Mouse (Mus musculus) heart, adult 18-20 months (tissue): ENCODE results near the gene Creb5. TPM values are rescaled to one million over a fixed set of nuclear protein-coding genes. Genes with fewer than 3 reads are reported as not detected.
"Not testable (repeated sequence)": the region's sequence is repeated elsewhere in the genome, so short reads cannot be mapped to it uniquely, and the experiment has no call there.

Source experiments
- DNase-seq, 2 experiments: peaks; one replicate each; pipeline ENCODE4 v3.0.0; 2021 to 2022; ENCODE audit warnings: mixed read lengths in 1 of 2
- total RNA-seq, 2 experiments: library from RNA; stranded (reverse); gene quantifications; 2 replicates each; pipeline ENCODE4 v1.2.3; 2021

Creb5 gene
- total RNA-seq, 2 experiments from 2014 or later: 5.6 to 6.8 TPM

- DNase-seq: peak; percentile 54 to 74
These were observed 32.7 kb downstream of the Creb5 start for GRCm38 (mm10) chr6:53319543-53320325.

DNA sequence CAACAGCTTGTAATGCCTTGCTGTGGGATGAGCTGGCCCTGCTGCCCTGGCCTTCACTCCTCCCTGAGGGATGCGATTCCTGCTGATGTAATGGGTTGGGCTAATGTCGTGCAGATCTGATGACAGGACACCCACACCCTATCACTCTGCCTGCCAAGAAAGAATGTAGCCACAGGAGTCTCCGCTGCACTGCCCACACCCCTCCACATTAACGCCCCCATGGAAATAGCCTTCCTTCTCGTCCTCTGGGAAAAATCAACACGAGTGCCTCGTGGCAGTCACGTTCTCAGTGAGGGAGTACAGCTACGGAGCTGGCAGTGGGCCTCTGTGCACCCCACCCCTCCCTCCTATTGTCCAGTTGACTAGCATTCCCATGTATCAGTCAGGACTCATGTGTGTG, 50.3 kb downstream of the Creb5 start:
- peak; percentile 67 to 82 for DNase-seq

GRCm38 (mm10) chr6:53352311-53352960, 65.4 kb downstream of the Creb5 start:
- peak; percentile 39 to 41 for DNase-seq

DNA sequence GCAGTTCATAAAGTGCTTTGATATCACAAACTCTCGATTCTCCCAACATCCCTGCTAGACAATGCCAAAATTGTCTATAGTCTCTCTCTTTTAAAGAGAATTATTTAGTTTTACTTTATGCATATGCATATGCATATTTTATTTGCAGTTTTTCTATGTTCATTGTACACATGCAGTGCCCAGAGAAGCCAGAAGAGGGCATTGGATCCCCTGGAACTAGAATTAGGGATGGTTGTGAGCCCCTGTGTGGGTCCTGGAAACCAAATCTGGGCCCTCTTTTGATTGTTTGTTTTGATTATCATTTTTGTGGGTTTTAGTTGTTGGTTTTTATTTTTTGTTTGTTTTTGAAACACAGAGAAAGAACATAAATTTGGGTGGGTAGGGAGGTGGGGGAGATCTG, 69.3 kb downstream of the Creb5 start:
- DNase-seq: no peak

GRCm38 (mm10) chr6:53363535-53363934, 76.5 kb downstream of the Creb5 start:
- no peak for DNase-seq

DNA sequence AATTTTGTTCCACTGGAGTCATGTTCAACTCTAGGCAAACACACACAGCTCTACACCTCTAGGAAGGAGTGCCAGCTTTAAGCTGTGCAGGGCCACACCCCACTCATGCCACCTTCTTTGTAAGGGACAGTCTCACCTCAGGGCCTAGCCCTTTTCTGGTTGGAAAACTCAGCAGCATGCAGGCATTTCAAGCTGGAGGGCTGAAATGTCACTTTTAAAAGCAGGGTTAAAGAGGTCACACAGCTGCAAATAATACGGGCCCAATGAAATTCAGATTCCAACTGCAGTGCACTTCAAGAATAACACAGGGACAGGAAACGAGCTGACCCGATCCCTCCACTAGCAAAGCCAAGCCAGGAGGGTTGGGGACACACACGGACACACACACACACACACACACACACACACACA, 76.9 kb downstream of the Creb5 start:
- DNase-seq: peak; percentile 24 to 34

GRCm38 (mm10) chr6:53369147-53369546, 82.1 kb downstream of the Creb5 start:
- no peak for DNase-seq

GRCm38 (mm10) chr6:53369928-53370327, 82.9 kb downstream of the Creb5 start:
- DNase-seq: peak in 1 of 2 experiments; percentile 68

DNA sequence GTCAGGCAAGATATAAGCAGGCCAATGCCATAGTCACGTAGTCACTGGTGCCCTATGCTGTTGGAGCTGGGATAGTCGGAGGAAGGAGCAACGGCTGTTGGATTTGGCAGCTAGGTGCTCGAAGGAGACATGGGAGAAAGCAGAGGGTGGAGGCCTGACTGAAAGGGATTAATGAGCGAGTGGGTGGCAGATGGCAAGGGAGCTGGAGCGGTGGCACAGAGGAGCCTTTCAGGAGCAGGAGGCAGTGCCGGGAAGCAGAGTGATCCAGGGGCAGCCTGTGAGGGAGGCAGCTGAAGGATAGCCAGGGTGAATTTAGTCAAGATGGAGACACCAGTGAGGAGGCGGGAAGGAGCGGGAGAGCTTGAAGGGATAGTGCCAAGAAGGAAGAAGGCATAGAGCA, 84.9 kb downstream of the Creb5 start:
- DNase-seq: no peak

DNA sequence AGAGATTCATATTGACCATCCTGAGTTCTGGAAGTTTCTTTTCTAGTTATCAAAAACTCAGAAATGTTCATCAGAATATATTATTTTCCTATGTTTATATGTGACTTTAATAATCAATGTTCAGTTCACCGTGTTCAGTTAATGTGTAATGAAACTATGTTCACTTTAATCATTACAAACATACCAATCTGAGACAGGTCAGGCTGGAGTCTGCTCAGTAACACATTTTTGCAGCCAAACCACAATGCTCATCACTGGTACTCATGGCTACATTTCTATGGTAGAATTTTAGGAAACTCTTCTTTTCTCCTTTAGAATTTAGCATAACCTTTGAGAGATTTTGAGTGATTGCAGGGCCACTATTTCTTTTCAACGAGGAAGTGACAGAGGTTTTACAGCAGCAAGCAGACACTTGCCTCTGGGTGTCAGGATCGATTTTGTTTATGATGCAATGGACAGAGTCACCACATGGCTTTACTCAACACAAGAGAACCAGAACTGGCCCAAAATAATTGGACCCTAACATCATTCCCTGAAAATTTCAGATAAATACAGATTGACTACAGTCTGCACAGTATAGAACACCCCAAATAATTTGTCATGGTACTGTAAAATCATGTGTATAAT, 87.4 kb downstream of the Creb5 start:
- DNase-seq: no peak

GRCm38 (mm10) chr6:53389277-53389676, 102.2 kb downstream of the Creb5 start:
- DNase-seq: no peak

DNA sequence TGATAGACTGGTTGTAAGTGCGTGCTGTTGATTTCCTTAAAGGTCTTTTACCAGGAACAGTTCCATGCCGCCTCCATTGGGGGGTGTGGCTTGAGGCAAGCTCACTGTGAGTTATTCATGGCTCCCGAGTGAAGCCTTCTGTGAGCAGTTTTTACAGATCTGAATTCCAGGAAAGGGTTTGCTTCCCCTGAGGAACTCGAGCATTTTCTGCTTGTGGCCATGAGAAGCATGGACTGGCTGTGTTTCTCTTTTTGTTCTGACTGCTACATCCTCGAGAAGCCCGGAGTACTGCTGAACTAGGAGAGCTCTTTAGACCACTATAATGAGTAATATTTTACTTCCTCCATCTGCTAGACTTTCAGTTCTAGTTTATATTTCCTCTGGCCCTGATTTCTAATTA, 103.3 kb downstream of the Creb5 start:
- DNase-seq: peak; percentile 57 to 72

DNA sequence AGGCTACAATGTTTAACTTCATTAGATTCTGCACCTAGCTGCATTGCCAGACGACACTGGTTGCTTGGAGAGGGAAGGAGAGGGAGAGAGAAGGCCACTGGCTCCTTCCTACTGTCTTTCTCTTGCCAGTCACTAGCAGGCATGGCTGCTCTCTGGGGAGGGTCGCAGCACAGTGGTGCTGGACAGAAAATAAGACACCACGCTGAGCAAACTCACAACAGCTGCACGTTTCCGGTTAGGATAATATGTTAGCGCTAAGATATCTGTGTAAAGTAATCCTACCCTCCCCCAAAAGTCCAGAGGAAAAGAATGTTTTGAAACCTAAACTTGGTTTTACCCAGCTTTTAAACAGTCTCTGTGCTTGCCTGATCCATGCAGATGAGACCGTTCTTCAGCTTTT, 107.0 kb downstream of the Creb5 start:
- DNase-seq: peak in 1 of 2 experiments; percentile 7

DNA sequence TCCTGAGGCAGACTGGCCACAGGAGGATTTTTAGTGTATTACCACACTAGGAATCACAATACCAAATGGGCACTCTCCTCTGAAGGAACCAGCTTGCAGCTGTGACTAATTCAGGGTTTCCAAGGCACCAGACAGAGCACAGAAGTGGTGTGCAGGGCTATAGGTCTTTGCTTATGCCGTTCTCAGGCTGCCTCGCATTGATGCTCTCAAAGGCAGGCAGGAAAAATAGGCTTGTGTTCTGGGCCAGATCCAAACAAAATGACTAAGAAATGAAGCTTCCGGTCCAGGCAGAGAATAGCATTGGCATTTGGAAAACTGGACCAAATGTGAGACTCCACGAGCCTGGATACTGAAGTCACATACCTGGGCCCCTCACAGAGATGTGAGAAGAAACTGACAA, 108.1 kb downstream of the Creb5 start:
- peak in 1 of 2 experiments; percentile 15 for DNase-seq

DNA sequence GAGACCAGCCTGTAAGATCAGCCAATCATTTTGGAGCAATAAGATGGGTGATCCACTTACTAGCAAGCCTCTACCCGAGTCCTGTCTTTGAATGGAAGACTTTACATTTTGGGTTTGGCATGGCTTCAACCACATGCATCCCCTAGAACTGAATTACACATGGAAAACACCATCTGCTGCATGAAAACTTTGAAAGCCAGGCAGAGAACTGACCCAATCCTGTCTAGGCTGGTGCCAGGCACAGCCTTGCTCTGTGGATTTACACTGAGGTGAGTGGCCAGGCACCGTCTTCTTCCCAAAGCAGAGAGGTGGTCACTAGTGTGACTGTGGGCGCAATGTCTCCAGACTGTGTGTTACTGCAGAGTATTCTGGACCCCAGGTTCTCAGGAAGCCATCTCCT, 109.4 kb downstream of the Creb5 start:
- no peak for DNase-seq

- no peak for DNase-seq
These were observed 110.7 kb downstream of the Creb5 start for GRCm38 (mm10) chr6:53397797-53398196.

DNA sequence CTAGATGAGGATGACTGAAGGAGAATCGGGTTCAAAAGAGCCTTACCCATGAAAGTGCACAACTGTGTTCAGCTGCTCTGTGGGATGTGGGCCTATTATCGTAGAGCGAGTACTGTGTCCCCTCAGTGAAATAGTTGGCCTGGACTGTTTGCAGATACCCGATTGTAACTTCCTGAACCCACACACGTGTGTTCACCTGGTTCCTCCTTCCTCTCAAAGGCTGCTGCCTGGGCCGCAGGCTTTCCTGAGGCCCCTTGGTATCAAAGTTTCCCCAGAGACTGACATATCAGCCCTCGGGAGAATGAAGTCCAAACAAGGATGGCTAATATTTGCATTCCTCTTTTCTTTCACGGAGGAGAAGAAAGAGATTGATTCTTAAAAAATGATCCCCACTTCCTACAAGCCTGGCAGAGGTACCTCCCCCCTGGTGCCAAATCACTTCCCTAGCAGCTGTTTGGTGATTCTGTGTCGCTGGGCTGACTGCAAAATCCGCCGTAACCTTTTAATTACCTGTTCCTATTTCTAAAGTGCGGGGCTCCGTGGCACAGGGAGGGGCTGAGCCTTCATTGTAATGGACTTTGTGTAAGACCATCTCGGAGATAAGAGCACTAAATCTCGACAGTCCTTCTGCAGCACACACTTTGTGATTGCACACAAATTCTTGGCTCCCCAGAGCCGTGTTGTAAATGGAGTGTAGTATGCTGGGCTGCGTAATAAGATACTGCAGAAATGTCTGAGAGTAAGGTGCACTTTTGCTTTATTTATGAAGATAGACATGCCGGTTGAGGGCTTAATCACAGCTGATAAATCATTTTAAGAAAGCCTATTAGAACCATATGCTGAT, 111.4 kb downstream of the Creb5 start:
- DNase-seq: no peak

GRCm38 (mm10) chr6:53401364-53401763, 114.3 kb downstream of the Creb5 start:
- no peak for DNase-seq

DNA sequence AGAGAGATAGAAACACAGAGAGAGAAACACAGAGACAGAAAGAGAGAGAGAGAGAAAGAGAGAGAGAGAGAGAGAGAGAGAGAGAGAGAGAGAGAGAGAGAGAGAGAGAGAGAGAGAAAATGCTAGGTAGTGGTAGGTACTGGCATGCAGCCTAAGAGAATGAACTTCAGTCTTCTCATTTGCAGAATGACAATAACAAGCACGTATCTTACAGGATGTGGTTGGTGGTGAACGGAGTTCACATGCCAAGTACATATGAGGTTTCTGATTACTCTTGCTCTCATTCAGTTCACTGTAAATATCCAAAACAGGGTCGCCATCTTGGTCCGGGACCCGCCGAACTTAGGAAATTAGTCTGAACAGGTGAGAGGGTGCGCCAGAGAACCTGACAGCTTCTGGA, 115.5 kb downstream of the Creb5 start:
- DNase-seq: not testable (repeated sequence)

- DNase-seq: no peak
These were observed 122.1 kb downstream of the Creb5 start for GRCm38 (mm10) chr6:53409183-53409582.

- DNase-seq: no peak
These were observed 134.3 kb downstream of the Creb5 start for GRCm38 (mm10) chr6:53421345-53421744.

DNA sequence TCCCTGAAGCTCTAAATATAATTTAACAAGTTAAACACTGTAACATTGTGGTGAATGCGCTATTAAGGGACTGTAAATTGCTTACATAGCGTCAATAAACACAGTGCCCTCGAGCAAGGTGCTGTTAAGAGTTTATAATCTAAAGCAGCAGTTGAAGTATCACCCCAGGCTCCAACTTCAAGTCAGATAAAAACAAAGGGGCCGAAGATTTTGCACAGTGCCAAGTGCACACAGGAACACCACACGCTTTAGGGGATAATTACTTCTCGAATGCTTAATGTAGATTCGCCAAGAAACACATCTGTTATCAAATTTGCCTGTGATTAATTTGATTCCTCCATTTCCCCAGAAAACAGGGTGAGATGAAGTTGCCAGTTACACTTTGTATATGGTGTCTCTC, 142.3 kb downstream of the Creb5 start:
- DNase-seq: no peak
